Mouse (Mus musculus) midbrain, embryonic 13.5 days (tissue): Measurements from ENCODE around the gene Bnip1. TPM values are rescaled to one million over a fixed set of nuclear protein-coding genes. Genes with fewer than 3 reads are reported as not detected.

ENCODE experiments used
- ATAC-seq: fragments of 200-750 bp; cut with Nextera tagmentation; 2 replicates; pipeline ENCODE4 v1.8.0; 2017; ENCODE audit warnings: mild to moderate bottlenecking, moderate TSS enrichment, moderate library complexity
- H3K27ac ChIP-seq: fragments of 300-500 bp; sonication (generic); 2 replicates; pipeline ENCODE4 v1.5.1; 2015; ENCODE audit warnings: inconsistent platforms, mild to moderate bottlenecking, moderate library complexity
- H3K27me3 ChIP-seq: fragments of 300-500 bp; sonication (generic); 2 replicates; pipeline ENCODE4 v1.6.1; 2015; ENCODE audit warnings: mild to moderate bottlenecking, inconsistent platforms
- H3K36me3 ChIP-seq: fragments of 300-500 bp; sonication (generic); 2 replicates; pipeline ENCODE4 v1.6.1; 2015; ENCODE audit warnings: mild to moderate bottlenecking, inconsistent platforms
- H3K4me1 ChIP-seq: fragments of 300-500 bp; sonication (generic); replicated peaks from 2 replicates; pipeline ENCODE4 v1.6.1; 2015; ENCODE audit warnings: inconsistent platforms
- H3K4me2 ChIP-seq: fragments of 300-500 bp; sonication (generic); replicated peaks from 2 replicates; pipeline ENCODE4 v1.6.1; 2015; ENCODE audit warnings: moderate library complexity, mild to moderate bottlenecking, inconsistent platforms
- H3K4me3 ChIP-seq: fragments of 300-500 bp; sonication (generic); replicated peaks from 2 replicates; pipeline ENCODE4 v1.5.1; 2015; ENCODE audit warnings: mild to moderate bottlenecking, inconsistent platforms
- H3K9ac ChIP-seq: fragments of 300-500 bp; sonication (generic); replicated peaks from 2 replicates; pipeline ENCODE4 v1.6.1; 2015; ENCODE audit warnings: mild to moderate bottlenecking, inconsistent platforms
- H3K9me3 ChIP-seq: fragments of 300-500 bp; sonication (generic); 2 replicates; pipeline ENCODE4 v1.6.1; 2016; ENCODE audit warnings: mild to moderate bottlenecking, inconsistent platforms
- WGBS: fragments of 180-500 bp; shearing (Covaris S2); methylation state at CpG from one replicate; pipeline ENCODE4 v1.1.7; 2015; 5-methylcytosine and 5-hydroxymethylcytosine counted together
- polyA plus RNA-seq: library from polyadenylated mRNA; unstranded; fragments of >200 nt; fragmentation: Nextera tagmentation; extraction: Ambion mirVana; gene quantifications from 2 replicates; pipeline ENCODE4 v1.2.1, GENCODE M21; 2015

Gene Bnip1
- polyA plus RNA-seq, result 56.2 and 60.7 TPM in 2 replicates

GRCm38 (mm10) chr17:26780750-26781571, at the start of gene Bnip1:
TSS of gene Bnip1 (plus strand) at chr17:26781066.
- H3K4me3 ChIP-seq, result peak within 1 kb of the TSS; percentile 82
- 1% methylated on average over 42 of the region's 42 CpGs for WGBS
- H3K9ac ChIP-seq, result peak within 1 kb of the TSS; percentile 81
- H3K9me3 ChIP-seq, result no peaks in the 10 kb centered on the region
- peak; percentile 83 for ATAC-seq
- peaks cover 4% of the 10 kb centered on the region; the same call in 1 of the 2 replicates for H3K27me3 ChIP-seq
- H3K27ac ChIP-seq, result peak within 1 kb of the TSS; percentile 71
- peak within 1 kb of the TSS; percentile 84 for H3K4me2 ChIP-seq
- H3K4me1 ChIP-seq, result peaks cover 13% of the 10 kb centered on the region
- H3K36me3 ChIP-seq, result peaks cover 28% of the 10 kb centered on the region

GRCm38 (mm10) chr17:26742581-26742980, 38.3 kb upstream of the Bnip1 start:
- Histone ChIP-seq H3K36me3 (peaks cover 14% of the 10 kb centered on the region), H3K4me2 (no peak overlapping the region), H3K9me3 (no peaks in the 10 kb centered on the region), H3K9ac (no peak overlapping the region), H3K4me3 (no peak overlapping the region), H3K27ac (no peak overlapping the region), H3K27me3 (no peaks in the 10 kb centered on the region), H3K4me1 (no peaks in the 10 kb centered on the region)
- 44% methylated on average over 4 of the region's 4 CpGs for WGBS
- no peak for ATAC-seq

- no peak for ATAC-seq
- H3K27ac ChIP-seq, result no peak overlapping the region
- WGBS, result 61% methylated on average over 1 of the region's 1 CpGs
These were observed 37.6 kb upstream of the Bnip1 start for GRCm38 (mm10) chr17:26743294-26743693.

DNA sequence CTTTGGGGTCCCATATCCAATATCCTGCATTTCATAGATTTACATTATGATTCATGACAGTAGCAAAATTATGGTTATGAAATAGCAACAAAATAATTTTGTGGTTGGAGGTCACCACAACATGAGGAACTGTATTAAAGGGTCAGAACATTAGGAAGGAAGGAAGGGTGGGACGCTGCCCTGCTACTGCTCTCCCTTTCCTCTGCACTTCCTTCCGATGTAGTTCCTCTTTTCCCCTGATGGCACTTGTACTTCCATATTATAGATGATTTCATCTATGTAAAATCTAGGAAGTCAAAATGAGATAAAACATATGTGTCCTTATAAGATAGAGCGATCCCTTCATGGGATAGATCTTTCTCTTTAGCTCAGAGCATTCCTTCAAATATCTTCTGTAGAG, 30.9 kb upstream of the Bnip1 start:
- 96% methylated on average over 3 of the region's 3 CpGs for WGBS

More at GRCm38 (mm10) chr17:26743294-26743693, 37.6 kb upstream of the Bnip1 start:
- no peak overlapping the region for H3K9ac ChIP-seq
- H3K4me1 ChIP-seq, result no peaks in the 10 kb centered on the region
- H3K4me3 ChIP-seq, result no peak overlapping the region
- peaks cover 14% of the 10 kb centered on the region for H3K36me3 ChIP-seq
- H3K4me2 ChIP-seq, result no peak overlapping the region
- no peaks in the 10 kb centered on the region for H3K9me3 ChIP-seq
- H3K27me3 ChIP-seq, result no peaks in the 10 kb centered on the region

GRCm38 (mm10) chr17:26752297-26752696, 28.6 kb upstream of the Bnip1 start:
- H3K4me2 ChIP-seq, result no peak overlapping the region
- no peaks in the 10 kb centered on the region for H3K36me3 ChIP-seq
- no peaks in the 10 kb centered on the region for H3K27me3 ChIP-seq
- H3K9me3 ChIP-seq, result no peaks in the 10 kb centered on the region
- H3K9ac ChIP-seq, result no peak overlapping the region
- no peak for ATAC-seq
- no peak overlapping the region for H3K4me3 ChIP-seq
- no peak overlapping the region for H3K27ac ChIP-seq
- WGBS, result 68% methylated on average over 1 of the region's 1 CpGs
- H3K4me1 ChIP-seq, result no peaks in the 10 kb centered on the region

More for the DNA sequence above, 30.9 kb upstream of the Bnip1 start:
- Histone ChIP-seq H3K4me1 (no peaks in the 10 kb centered on the region), H3K9me3 (no peaks in the 10 kb centered on the region), H3K36me3 (peaks cover 4% of the 10 kb centered on the region; the same call in 1 of the 2 replicates), H3K27me3 (no peaks in the 10 kb centered on the region), H3K4me2 (no peak overlapping the region), H3K27ac (no peak overlapping the region), H3K4me3 (no peak overlapping the region), H3K9ac (no peak overlapping the region)
- ATAC-seq, result no peak

GRCm38 (mm10) chr17:26753476-26753875, 27.4 kb upstream of the Bnip1 start:
- WGBS, result 95% methylated on average over 2 of the region's 2 CpGs
- no peak for ATAC-seq
- H3K9ac ChIP-seq, result no peak overlapping the region
- no peaks in the 10 kb centered on the region for H3K4me1 ChIP-seq
- H3K4me2 ChIP-seq, result no peak overlapping the region
- H3K9me3 ChIP-seq, result no peaks in the 10 kb centered on the region
- H3K27me3 ChIP-seq, result no peaks in the 10 kb centered on the region
- no peak overlapping the region for H3K27ac ChIP-seq
- H3K36me3 ChIP-seq, result no peaks in the 10 kb centered on the region
- no peak overlapping the region for H3K4me3 ChIP-seq

GRCm38 (mm10) chr17:26767100-26767753, 13.6 kb upstream of the Bnip1 start:
- Histone ChIP-seq H3K9me3 (no peaks in the 10 kb centered on the region), H3K27me3 (no peaks in the 10 kb centered on the region), H3K36me3 (peaks cover 36% of the 10 kb centered on the region), H3K4me2 (no peak overlapping the region), H3K9ac (no peak overlapping the region), H3K4me1 (no peaks in the 10 kb centered on the region), H3K27ac (no peak overlapping the region), H3K4me3 (no peak overlapping the region)
- ATAC-seq, result no peak
- WGBS, result 85% methylated on average over 5 of the region's 5 CpGs

DNA sequence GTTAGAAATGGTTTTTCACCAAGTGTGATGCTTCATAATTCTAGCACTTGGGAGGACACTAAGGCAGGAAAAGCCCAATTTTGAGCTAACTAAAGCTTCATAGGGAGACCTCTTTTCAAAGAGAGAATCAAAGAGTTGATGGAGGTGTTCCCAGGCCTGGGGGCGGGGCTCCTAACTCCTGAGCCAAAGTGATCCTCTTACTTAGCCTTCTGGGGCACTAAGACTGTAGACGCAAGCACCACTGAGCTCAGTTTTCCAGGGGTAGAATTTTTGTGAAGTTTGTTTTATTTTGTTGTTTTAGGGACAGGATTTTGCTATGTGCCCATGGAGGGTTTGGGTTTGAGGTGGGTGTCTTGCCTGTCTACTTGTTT, 13.1 kb upstream of the Bnip1 start:
- H3K4me1 ChIP-seq, result no peaks in the 10 kb centered on the region
- H3K27me3 ChIP-seq, result no peaks in the 10 kb centered on the region
- 66% methylated on average over 2 of the region's 2 CpGs for WGBS
- no peak overlapping the region for H3K4me3 ChIP-seq
- H3K9ac ChIP-seq, result no peak overlapping the region
- H3K27ac ChIP-seq, result no peak overlapping the region
- no peaks in the 10 kb centered on the region for H3K9me3 ChIP-seq
- ATAC-seq, result no peak
- peaks cover 33% of the 10 kb centered on the region for H3K36me3 ChIP-seq
- no peak overlapping the region for H3K4me2 ChIP-seq

- no peaks in the 10 kb centered on the region for H3K9me3 ChIP-seq
- H3K27me3 ChIP-seq, result peaks cover 4% of the 10 kb centered on the region; the same call in 1 of the 2 replicates
- peaks cover 9% of the 10 kb centered on the region for H3K36me3 ChIP-seq
- 61% methylated on average over 10 of the region's 10 CpGs for WGBS
- no peak overlapping the region for H3K9ac ChIP-seq
- no peak for ATAC-seq
- H3K27ac ChIP-seq, result no peak overlapping the region
- H3K4me2 ChIP-seq, result no peak overlapping the region
- no peak overlapping the region for H3K4me3 ChIP-seq
- H3K4me1 ChIP-seq, result 0 out of 2 replicates have a peak, but pooled peaks cover 4% of the 10 kb centered on the region
These were observed 4.7 kb upstream of the Bnip1 start for GRCm38 (mm10) chr17:26776211-26776610.

DNA sequence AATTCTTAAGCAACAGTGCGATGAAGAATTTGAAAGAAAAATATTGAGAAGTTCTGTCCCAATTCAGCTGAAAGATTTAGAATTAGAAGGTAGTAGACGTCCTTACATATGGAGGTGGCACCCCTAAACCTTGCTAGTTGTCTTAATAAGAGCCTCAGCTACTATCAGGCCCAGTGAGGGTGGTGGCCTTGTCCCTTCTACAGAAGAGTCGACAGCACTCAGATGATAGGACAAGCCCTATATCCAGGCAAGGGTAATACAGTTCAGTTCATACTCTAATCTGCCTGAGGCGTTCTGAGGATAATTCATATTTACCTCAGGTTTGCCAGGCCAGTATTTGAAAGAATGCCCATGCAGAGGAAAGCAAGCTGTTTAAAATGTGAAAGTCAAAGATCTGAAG, 2.9 kb upstream of the Bnip1 start:
- peaks cover 6% of the 10 kb centered on the region for H3K36me3 ChIP-seq
- no peak overlapping the region for H3K4me2 ChIP-seq
- H3K27me3 ChIP-seq, result peaks cover 4% of the 10 kb centered on the region; the same call in 1 of the 2 replicates
- peaks cover 13% of the 10 kb centered on the region for H3K4me1 ChIP-seq
- H3K9me3 ChIP-seq, result no peaks in the 10 kb centered on the region
- no peak for ATAC-seq
- no peak overlapping the region for H3K27ac ChIP-seq
- WGBS, result 91% methylated on average over 4 of the region's 4 CpGs
- H3K4me3 ChIP-seq, result no peak overlapping the region
- no peak overlapping the region for H3K9ac ChIP-seq

- ATAC-seq, result no peak
- peaks cover 4% of the 10 kb centered on the region; the same call in 1 of the 2 replicates for H3K27me3 ChIP-seq
- peaks cover 13% of the 10 kb centered on the region for H3K4me1 ChIP-seq
- H3K36me3 ChIP-seq, result peaks cover 12% of the 10 kb centered on the region
- no peak overlapping the region for H3K4me3 ChIP-seq
- no peak overlapping the region for H3K4me2 ChIP-seq
- H3K9ac ChIP-seq, result no peak overlapping the region
- 94% methylated on average over 3 of the region's 3 CpGs for WGBS
- H3K9me3 ChIP-seq, result no peaks in the 10 kb centered on the region
- no peak overlapping the region for H3K27ac ChIP-seq
These were observed 2.3 kb upstream of the Bnip1 start for GRCm38 (mm10) chr17:26778430-26779100.

- Histone ChIP-seq H3K9me3 (no peaks in the 10 kb centered on the region), H3K9ac (no peak overlapping the region), H3K27me3 (peaks cover 4% of the 10 kb centered on the region; the same call in 1 of the 2 replicates), H3K27ac (no peak overlapping the region), H3K4me1 (peaks cover 13% of the 10 kb centered on the region), H3K36me3 (peaks cover 17% of the 10 kb centered on the region), H3K4me2 (no peak overlapping the region), H3K4me3 (no peak overlapping the region)
- ATAC-seq, result no peak
- WGBS, result 98% methylated on average over 2 of the region's 2 CpGs
These were observed 1.4 kb upstream of the Bnip1 start for GRCm38 (mm10) chr17:26779471-26779870.
